Mouse (Mus musculus) left cerebral cortex, postnatal 4 days (tissue): ENCODE results near the gene Litaf. TPM values are rescaled to one million over a fixed set of nuclear protein-coding genes. Genes with fewer than 3 reads are reported as not detected.

Experiments
- DNase-seq: peaks from one replicate; pipeline ENCODE4 v3.0.0-alpha.2; 2022
- intact Hi-C: fragments of 180-260 bp; cut with DNase I; formaldehyde crosslinking; loops from one replicate; pipeline ENCODE4 v1.15.1; 2025
- microRNA-seq: library from miRNA; unstranded; fragments of <30 nt; microRNA quantifications from one replicate; pipeline ENCODE4 v1.2.0, GENCODE M21; 2022
- total RNA-seq, 2 experiments: library from RNA; stranded (reverse); gene quantifications; 2 replicates each; pipeline ENCODE4 v1.2.3; 2021

Gene Litaf
- total RNA-seq, 2 experiments from 2014 or later: 12.1 to 13.8 TPM

DNA sequence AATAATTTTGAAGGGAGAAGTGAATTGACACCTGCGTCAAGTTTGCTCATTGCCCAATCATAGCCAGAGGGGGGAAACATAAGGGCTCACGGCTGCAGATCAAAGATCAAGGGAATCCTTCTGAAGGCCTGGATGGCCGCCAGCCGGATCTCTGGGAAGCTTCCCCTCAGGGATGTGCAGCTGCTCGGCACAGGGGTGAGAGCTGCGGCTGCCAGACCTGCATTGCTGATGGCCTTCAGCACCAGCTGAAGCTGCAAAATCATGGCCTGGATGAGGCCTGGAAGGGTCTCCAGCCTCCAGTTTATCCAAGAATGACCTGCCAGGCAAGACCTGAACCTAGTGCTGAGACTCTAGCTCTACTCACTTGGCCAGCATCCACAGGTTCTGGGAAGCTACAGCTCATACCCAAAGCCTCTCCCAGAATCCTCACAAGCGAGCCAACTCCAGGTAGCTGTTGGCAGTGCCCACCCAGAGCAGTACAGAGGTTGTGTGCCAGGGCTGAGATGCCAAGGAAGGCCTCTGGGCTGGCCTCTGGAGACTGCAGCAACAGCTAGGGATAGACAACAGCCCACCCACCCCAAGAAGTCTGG is 140.3 kb downstream of the Litaf start:
- DNase-seq: peak; percentile 63
- intact Hi-C loops: no loop called here

DNA sequence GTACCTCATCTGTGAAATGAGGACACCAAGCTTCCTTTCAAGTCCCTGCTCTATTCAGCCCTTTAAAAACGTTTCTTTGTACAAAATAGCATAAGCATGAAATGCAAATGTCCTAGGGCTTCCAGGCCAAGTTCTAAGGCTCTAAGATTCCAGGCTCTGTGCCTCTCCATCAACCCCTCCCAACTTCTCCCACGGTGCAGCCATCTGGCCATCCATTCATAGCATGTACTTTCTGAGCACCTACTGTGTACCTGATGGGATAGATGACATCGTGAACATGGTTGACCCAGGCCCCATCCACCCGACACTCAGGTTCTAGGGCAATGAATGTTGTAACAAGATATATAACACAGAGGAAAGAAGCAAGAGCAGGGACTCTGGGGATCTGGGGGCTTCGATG is 142.4 kb downstream of the Litaf start:
- DNase-seq: no peak
- intact Hi-C loops: no loop called here

DNA sequence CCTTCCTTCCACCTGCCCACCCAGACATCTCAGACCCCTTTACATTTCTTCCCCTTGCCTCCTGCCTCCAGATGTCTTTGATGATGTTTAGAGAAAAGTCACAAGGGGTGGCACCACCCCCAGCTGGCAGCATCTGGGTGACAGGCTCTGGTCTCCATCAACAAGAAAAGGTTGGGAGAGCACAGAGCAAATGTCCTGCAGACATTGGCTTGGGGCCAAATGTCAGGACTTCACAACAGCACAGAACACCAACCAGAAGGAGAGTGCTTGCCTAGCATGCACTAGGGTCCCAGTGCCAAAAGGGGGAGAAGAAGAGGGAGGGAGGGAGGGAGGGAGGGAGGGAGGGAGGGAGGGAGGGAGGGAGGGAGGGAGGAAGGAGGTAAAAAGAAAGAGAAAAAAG is 146.1 kb downstream of the Litaf start:
- intact Hi-C loops: no loop called here
- DNase-seq: peak; percentile 14

DNA sequence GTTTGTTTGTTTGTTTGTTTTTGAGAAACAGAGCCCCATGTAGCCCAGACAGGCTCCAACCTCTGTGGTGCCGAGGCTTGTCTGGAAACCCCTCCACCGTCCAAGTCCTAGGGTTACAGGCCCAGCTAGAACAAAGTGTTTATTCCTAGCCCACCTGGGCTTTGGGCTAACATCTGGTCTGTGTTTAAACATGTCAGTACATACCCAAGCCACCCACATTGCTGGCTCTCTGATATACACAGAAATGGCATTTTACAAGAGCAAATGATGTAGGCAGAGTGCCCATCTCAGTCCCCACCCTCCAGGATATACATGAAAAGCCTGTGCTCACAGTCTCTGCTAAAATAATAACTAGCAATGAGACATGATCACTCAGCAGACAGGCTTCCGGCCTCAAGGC is 149.7 kb downstream of the Litaf start:
- intact Hi-C loops: no loop called here
- DNase-seq: no peak

DNA sequence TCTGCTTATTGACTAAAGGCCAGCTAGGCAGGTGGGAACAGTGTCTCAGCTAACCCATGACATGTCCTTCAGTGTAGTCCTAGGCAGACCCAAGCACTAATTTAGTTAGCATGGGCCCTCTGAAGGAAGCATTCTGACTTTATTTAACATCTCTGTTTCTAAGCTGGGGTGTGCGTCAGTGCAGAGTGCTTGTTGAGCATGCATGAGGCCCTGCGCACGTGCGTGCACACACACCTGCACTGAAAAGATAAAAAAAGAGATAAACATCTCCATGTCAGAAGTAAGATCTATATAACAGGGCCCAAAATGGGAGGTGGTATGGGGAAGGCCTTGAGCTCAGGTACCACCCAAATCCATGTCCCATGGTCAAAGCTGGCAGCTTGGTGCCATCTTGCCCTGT is 150.9 kb downstream of the Litaf start:
- DNase-seq: no peak
- intact Hi-C loops: no loop called here

DNA sequence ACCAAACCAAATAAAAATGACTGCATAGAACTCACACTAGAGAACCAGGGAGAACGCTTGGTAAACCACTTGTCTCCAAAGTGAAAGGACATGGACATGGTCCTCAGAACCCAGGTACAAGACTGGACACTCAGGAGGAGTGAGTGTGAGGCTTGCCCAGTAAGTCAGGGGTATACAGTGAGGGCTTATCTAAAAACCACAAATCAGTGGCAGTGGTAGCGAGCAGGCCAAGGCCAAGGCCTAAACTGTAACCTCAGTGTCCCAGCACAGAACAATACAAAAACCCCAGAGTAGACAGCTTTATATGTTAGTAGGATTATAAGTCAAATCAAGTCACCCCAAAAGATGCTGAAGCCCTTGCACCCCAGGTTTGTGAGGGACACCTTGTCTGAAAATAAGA is 154.9 kb downstream of the Litaf start:
- intact Hi-C loops: no loop called here
- no peak for DNase-seq

DNA sequence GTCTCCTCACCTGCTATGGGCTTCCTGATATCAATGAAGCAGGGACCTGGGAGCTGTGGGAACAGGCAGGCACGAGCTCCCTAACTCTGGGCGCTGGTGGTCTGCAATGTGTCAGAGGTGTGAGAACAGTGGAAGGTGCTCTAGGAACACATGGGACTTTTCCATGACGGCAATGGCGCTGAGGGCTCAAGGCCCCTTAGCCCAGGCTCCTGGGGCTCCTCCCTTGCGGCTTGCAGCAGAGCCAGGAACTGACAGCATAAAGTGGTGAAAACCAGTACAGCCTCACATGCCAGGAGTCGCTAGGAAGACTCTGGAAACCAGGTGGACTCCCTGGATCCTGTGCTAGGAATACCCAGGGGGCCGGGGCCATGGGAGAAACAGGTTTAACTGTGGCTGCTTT is 155.4 kb downstream of the Litaf start:
- no peak for DNase-seq
- intact Hi-C loops: no loop called here

Small RNAs within 50 kb of the gene (microRNA-seq; reads per million reads assigned to microRNA genes)
- not detected for gene Gm26268

Other genes with a start within 250 kb of the Litaf start
- under 1 TPM; 0.62 to 0.70 TPM for gene Rmi2, start 231.1 kb downstream of the Litaf start, total RNA-seq
- gene Snn, start 5.2 kb downstream of the Litaf start, total RNA-seq: 100 to 1,000 TPM; 269 to 310 TPM
- 10 to 100 TPM; 39.4 to 39.7 TPM for gene Txndc11, start 68.5 kb upstream of the Litaf start, total RNA-seq
- 100 to 1,000 TPM in 1 of 2 experiments, 10 to 100 TPM in 1; 81.8 to 101 TPM for gene Zc3h7a, start 110.2 kb upstream of the Litaf start, total RNA-seq
- 10 to 100 TPM; 70.6 to 75.7 TPM for gene Rsl1d1, start 137.2 kb upstream of the Litaf start, total RNA-seq
- 100 to 1,000 TPM; 116 to 125 TPM for gene Gspt1, start 188.2 kb upstream of the Litaf start, total RNA-seq
- gene Tnfrsf17, start 247.7 kb upstream of the Litaf start, total RNA-seq: not detected